Mouse (Mus musculus) adrenal gland, adult 2 months (tissue): ENCODE measurements around the gene F5. TPM values are rescaled to one million over a fixed set of nuclear protein-coding genes. Genes with fewer than 3 reads are reported as not detected.

Source experiments
- DNase-seq: peaks from one replicate; pipeline ENCODE4 v3.0.0; 2021
- long read RNA-seq: library from polyadenylated mRNA; stranded (forward); transcript quantifications from one replicate; pipeline ENCODE4 v2.0.0, GENCODE M21; 2021
- polyA plus RNA-seq: library from polyadenylated mRNA; depleted of rRNA; stranded (reverse); fragments of >200 nt; gene quantifications from 2 replicates; pipeline ENCODE4 v1.2.3, GENCODE M21; 2012; rRNA removed
- total RNA-seq, 2 experiments: library from RNA; stranded (reverse); gene quantifications; 2 replicates each; pipeline ENCODE4 v1.2.3; 2021

The F5 gene
- total RNA-seq (10 to 100 TPM in 1 of 2 experiments, 1 to 10 TPM in 1; 1.1 to 10.2 TPM), polyA plus RNA-seq (0.30 and 0.47 TPM in 2 replicates)
- long read RNA-seq = 0 reads

DNA sequence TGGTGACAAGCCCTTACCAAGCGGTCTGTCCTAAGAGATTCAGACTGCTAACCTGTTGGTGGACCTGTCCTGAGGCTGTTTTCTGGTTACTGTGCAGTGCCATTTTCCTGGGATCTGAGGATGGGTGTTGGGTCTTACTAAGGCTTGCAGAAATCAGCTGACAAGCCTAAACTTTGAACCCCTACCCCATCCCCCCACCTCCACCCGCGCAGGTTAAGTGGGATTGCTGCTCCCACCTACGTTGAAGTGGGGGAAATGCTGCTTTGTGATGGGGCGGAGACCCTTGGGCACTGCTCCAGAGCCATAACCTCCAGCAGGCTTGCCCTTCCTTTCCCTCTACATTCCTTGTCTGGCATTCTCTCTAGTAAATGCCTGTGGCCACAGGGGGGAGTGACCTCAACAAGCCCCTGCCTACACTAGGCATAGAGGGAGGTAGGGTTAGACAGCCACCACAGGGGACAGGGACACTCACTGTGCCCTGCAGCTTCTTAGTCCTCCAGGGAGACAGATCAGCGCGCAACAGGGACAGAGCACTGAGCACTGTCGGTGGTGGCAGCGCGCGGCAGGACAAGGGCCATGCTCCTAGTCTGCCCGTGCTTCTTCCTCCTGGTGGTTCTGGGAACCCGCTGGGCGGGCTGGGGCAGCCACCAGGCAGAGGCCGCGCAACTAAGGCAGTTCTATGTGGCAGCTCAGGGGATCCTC lies at the start of gene F5:
Gene F5 (plus strand): TSS at position 452 of the 702 bp plus-strand sequence.
- peak; percentile 33 for DNase-seq

DNA sequence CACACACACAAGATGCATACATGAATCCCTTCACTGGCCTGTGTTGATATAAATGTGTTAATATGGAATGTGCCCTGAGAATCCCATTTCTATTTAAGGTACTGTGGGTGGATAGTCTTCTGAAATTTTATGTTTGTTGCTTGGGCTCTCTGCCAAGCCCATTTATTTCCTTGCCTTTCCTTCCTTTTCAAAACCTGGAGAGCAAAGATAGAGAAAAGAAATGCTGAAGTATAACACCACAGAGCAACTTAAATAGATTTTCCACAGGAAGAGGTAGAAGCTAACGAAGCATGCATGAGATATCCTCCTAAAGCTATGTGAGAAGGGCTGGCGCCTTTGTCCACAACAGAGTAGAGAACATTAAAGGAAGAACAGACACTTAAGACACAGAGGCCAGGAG lies 41.9 kb upstream of the F5 start:
- DNase-seq = no peak

DNA sequence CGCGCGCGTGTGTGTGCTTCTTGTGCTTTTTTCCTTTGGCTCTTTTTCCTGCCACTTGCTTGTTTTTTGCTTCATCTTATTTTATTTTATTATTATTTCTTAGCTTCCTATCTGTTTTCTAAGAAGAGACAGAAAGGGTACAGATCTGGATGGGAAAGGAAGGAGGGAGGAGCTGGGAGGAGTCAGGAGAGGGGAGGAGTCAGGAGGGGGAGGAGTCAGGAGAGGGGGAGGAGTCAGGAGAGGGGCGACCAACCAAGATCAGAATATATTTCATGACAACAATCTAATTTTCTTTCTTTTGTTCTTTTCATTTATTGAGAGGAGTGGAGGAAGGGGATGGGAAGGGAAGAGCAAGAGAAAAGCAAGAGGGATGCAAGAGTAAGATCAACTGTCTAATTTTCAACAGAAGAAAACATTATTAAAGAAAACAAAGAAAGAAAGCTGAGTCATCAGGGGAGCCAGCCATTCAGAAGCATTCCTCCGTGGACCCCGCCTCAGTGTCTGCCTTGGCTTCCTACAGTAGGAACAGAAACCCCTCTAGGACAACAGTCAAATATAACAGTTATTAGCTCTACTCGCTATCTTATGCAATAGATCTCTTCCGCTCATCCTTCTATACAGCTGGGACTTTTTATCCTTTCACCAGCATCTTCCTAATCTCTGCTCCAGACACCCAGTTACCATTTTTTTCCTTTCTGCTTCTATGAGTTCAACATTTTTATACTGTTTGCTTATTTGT lies 40.9 kb upstream of the F5 start:
- no peak for DNase-seq

DNA sequence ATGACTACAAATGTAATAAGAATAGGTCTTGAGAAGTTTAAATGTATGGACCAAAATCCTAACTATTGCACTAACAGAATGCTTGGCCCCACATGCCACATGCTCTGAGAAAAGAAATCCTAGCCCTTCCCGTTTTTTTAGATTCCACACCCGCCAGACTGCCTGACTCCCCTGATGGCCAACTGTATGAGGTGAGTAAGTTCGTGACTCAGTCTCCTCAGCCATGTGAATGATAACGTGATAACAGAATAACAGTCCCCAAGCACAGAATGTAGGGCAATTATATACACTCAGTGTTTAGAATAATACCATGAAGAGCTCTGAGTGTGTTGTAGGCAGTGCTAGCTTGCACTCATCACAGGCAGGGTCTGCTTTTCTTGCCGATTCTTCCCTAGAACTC lies 37.4 kb upstream of the F5 start:
- no peak for DNase-seq

DNA sequence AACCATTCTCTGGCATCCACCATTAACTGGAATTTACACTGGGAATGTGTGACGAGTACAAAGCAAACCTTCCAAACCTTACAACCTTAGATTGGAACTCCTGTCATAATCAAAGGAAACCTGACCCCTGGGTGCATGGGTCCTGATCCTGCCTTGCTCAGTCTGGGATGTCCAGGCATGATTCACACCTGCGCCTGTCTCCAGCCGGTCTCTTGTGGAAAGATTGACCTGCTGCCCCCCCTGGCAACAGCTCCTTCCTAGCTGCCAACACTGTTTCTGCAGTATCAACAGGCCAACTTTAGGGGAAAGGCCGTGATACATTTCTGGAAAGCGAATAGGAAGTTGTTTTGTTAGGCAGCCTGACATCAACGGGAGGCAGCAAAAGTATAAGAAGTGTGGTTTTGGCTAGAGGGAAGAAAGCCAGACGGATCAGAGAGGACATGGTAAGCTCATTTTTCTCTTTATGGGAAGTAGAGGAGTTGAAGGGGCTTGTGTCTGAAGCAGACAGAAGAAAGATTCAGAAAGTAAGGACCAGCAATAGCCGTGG lies 36.6 kb upstream of the F5 start, which contains the start of gene Selp:
Gene Selp (plus strand): TSS at position 318 of the 547 bp plus-strand sequence.
- DNase-seq = peak; percentile 20

DNA sequence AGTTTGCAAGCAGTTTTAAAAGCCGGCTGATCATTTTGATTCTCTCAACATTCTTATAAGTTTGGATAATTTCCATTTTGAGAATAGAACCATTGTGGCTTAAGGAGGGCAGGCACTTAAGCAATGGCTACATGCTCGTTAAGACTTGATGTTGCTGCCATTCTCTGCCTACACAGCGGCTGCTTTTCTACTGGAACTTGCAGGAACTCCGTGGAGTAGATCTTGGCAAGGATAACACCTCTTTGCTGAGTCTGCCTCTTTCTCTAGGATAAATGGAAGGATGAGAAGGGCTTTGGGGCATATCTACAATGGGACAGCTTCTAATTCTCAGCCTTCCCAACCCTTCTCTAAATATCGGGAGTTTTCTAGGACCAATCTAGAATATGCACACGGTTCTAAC lies 36.0 kb upstream of the F5 start:
- no peak for DNase-seq

DNA sequence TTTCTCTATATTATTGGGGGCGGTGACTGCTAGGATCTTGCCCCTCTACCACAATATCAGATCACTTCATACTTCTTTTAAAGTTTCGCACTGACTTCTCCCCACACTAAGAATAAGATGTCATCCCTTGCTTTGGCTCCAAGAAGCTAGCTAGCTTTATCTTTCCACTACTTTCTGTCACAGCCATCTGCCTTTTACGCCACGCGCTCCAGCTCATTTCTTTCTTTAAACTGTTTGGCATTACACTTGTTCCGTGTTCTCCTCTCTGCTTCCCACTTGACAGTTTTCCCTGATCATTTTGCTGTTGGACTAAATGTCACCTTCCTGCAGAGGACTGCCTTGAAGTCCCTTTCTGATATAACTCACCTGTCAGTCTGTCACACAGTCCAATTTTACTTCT lies 33.8 kb upstream of the F5 start:
- DNase-seq = no peak

DNA sequence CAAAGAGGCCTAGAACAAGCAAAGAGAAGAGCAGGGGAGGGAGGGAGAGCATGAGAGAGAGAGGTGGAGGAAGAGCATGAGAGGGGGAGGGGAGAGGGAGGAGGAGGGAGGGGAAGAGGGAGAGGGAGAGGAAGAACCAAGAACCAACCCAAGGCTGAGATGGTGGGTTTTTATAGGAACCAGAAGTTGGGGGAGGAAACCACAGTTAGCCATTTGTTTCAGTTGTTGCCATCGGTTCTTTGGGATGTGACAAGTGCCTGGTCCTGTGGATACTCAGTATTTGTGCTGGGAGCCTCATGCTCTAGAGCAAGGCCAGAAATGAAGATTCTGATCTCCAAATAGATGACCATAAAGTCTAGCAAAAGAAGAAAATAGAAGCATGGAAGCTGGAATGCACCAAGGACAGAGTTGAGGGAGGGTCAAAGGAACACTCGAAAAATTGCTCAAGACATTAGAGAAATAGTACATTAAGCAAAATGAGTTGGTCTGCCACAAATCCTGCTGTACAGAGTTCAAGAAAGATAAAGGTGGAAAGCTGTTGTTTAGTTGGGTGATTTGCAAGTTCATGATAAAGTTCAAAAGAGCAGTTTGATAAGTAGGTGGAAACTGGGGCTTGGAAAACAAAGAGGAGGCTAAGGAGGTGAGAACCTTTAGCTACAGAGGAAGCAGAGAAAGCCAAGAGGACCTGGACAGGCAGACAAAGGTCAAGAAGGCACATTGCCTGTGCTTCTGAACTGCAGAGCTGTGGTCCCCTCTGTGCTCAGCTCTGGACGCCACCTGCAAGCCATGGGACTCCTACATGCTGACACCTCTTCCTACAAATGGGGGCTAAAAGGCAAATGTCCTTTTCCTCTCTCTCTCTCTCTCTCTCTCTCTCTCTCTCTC lies 31.5 kb upstream of the F5 start:
- no peak for DNase-seq

DNA sequence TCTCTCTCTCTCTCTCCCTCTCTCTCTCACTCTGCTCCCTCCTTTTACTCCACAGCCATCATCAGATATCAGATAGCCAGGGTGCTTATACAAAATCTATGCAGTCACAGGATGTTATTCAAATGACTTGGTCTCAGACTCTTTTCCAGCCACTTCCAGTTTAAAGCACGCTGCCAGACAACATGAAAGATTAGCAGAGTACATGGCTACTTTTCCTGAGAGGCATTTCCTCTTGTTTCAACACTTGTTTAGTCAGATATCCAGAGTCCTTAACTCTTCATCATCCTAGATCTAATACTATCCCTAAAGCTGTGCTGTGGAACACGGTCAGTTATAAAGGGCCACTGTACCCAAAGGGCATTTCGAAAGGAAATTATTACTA lies 30.9 kb upstream of the F5 start:
- no peak for DNase-seq

DNA sequence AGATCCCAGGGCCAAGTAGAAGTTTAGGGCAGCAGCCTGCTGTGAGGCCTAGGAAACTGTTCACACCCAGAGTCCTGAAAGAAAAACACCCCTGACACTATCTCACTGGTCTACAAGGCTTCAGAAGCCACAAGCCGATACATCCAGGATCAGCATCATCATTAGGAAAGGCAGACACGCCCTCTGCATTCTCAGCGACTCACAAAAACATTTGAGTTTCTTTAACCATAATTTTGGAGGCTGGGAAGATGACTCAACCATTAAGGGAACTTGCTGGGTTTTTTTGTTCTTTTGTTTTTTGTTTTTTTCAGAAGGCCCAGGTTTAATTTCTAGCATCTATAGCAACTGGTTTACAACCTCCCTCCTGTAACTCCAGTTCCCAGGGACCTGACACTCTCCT lies 27.8 kb upstream of the F5 start:
- DNase-seq = no peak

DNA sequence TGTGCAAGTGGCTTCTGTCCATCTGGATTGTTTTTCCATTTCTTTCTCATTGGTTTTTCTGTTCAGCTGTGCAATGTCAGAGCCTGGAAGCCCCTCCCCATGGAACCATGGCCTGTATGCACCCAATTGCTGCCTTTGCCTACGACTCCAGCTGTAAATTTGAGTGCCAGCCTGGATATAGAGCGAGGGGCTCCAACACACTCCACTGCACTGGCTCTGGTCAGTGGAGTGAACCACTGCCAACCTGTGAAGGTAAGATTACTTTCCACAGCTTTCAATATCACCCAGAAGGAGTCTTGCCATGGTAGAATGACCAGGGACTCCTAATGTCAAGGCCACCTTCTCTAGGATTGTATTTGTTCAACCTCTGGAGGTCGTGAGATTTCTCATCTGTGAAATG lies 21.6 kb upstream of the F5 start:
- DNase-seq = no peak

DNA sequence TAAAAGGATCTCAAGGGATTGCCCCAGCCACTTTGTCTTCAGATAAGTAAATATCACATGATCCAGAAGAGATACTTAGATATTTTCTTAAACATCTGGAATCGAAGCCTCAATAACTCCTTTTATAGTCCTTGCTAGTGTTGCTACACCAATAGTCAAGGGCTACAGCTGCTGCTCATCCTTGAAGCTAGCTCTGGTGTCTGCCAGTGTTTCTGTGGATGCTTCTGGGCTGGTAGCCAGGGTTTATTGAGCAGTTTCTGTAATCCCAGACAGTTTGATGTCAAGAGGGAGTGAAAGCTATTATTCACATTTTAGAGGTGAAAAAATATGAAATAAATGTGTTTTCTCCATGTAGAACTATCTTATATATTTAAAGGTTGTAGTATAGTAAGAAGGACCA lies 19.0 kb upstream of the F5 start:
- no peak for DNase-seq

DNA sequence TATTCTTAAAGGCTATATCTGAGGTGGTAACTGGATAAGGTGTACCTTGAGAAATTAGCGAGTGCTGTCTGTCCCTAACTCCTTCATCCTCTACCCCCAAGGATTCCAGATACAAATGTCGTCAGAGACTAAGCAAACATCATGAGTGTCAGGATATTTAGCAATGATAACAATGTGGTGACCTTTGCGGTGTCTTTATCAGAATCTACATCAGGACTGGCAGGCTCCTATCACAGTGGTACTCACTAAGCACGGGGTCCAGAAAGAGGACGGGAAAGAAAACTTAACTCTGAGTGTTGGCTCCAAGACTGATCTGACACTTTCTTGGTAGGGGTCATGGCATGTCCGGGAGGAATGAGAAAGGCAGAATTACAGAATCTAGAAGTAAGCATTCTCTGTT lies 17.5 kb upstream of the F5 start:
- no peak for DNase-seq

DNA sequence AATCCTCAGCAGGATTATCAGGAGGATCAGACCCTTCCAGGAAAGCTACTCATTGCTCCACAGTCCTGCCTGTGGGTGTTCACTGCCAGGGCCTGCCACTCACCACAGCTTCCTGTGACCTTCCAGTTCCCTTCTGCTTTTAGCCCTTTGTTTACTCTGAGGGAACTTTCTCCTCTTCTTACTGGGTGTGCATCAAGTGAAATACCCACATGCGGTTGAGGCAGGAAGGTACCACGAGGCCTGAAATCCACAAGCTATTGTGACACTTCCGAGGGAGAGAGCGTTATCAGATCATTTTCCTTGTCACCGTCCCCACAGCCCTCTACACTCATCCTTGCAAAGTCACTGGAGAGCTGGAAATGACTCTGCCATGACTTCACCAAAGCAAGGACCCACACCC lies 16.3 kb upstream of the F5 start:
- DNase-seq = no peak

DNA sequence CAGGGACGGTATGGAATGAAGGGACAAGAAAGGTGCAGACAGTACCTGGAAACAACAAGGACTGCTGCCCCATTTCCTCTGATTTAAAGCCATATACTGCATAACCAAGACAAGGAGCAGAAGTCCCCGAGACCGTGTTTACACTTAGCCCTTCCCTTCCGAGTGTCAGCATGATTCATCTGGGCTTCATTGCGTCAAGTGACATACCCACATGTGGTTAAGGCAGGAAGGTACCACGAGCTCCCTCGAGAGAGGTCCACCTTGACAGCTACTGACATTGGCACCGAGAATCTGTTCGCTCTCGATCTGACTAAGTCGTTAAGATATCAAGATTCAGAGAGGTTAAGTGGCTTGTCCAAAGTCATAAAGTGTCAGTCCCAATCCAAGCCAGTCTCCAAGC lies 15.7 kb upstream of the F5 start:
- no peak for DNase-seq

DNA sequence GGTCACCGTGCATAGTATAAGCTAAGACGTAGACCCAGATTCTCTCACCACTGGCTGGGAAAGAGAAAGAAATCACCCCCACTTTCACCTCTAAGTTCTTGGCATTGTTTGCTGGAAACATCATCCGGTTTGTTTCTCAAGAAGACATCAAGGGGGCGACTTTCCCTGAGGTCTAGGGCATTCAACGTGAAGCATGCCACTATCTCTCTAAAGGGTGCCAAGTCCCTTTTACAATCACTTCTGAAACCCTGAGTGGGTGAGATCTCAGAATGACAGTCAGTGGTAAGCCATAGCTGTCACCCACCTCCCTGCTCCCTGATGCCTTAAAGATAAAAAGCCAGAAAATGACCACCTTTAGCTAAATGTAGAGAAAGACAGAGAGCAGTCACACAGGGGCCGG lies 15.0 kb upstream of the F5 start:
- DNase-seq = no peak

DNA sequence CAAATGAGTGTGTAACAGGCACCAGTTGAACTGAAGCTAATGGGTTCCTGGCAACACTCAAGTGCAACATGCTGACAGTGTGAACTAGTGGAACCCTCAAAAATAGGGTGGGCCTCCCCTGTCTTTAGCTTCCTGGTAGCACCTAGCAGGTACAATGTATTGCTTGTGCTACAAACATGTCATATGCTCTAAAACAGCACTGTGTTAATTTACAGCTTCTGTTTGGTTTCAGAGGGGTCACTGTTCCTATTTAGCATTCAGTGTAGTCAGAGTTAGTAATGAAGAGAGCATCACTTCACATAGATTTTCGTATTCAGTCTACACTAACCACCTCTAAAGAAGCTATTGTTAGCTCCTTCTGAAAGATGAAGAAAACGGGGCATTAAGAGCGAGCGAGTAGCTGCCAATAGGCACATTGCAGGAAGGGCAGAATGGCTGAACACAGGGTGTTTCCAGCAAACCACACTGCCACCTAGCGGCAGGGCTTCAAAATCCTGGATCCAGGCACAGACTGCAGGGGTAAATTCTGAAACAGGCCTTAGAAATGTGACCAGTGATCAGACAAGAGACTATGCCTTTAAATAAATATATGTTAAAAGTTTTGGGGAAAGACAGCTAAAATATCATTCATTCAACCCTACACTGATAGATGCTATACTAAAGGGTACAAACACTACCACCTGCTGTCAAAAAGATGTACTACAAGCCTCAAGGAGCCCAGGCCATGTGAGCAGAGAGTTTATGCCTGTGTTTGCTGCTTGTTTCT lies 13.1 kb upstream of the F5 start:
- peak; percentile 80 for DNase-seq

DNA sequence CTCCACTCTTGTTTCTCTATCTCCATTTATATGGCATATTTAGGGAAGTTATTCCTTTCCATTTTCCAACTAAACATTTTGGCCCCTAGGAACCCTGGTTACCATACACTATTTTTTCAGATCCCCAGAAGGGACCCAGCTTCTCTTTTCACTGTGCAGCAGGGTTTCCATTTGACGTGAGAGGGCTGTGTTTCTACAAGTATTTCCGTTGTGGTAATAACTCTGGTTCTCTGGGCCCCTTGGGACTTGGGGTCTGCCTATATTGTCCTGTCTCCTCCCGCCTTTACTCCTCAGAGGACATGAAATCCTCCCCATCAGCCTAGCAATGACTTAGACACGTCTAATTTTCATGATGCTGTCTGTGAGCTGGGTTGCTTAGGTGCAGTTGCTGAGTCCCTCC lies 12.2 kb upstream of the F5 start:
- no peak for DNase-seq

DNA sequence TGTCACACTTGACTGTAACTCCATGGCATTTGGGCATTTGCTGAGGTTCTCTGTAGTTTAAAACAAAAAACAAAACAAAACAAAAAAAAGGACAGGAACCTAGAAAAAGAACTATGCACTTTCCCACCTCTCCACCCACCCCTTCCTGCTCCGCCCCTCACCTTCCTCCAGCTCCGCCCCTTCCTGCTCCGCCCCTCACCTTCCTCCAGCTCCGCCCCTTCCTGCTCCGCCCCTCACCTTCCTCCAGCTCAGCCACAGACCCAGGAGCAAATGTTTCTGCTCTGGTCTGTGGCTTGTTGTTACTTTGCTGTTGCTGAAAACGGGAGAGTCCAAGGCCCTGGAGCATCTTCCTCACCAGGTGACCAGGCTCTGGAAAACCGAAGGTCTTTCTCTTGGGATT lies 2.6 kb upstream of the F5 start:
- DNase-seq = no peak

DNA sequence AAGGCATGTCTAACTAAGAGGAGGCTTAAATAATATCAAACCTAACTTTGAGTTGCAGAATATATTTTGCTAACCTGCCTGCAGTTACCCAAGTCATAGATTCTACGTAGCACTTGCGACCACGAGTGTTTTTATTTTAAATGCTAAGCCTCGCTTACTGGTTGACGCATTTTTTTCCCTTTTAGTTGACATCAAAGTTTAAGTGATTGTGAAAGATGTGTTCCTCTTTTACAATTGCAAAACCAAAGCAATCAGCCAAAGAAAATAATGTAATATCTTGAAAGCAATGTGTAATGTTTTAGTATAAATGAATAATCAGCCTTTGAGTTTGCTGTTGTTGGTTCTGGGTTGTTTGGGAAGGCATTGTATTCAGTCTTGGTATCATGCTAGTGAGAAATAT lies 1.2 kb downstream of the F5 start:
- DNase-seq = no peak

DNA sequence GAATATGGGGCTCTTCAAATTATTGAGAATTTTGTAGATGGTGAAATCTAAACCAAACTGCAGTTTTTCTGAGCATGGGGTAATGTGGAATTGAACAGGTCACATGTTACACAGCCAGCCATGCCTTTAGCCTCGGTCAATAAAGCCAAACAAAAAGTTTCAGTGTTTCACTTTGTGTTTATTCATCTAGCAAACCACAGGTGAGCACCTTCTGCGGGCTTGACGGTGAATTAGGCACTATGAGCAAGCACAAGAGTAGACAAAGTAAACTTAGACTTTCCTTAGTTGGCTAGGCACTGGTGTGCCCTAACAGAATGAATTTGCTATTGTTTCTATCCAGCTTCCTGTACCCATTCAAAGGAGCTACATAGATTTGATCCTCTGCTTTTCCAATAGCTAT lies 3.3 kb downstream of the F5 start:
- DNase-seq = no peak

DNA sequence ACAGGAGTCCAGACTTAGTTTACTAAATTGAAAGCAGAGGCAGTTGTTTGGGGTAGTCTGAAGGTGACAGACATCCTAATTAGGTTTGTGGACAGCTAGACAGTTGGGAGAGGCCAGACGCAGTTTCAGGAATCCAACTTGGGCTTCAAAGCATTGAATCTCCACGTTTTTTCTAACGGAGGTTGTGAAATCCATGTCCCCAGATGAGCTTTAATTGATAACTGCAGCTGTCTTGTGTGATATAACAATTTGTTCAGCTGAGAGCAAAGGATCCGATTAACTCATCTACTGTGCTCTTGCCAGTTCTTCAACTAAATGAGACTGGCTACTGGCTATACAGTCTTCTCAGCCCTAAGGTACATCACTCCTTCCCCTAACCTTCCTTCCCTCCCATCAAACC lies 6.9 kb downstream of the F5 start:
- no peak for DNase-seq
